Mouse (Mus musculus): ENCODE results near the gene Gm11444. TPM values are rescaled to one million over a fixed set of nuclear protein-coding genes. Genes with fewer than 3 reads are reported as not detected.

Gene Gm11444
- polyA plus RNA-seq, 1 experiment, result not detected

GRCm38 (mm10) chr11:85876059-85876788, 26.1 kb upstream of the Gm11444 start:
- WGBS, result 78% methylated on average over 24 of the region's 24 CpGs
- Histone ChIP-seq H3K4me3 (replicated peaks; ENCODE audit: extremely low read depth, low read depth, low read length) (no peak overlapping the region), H3K4me1 (ENCODE audit: control insufficient read depth, insufficient read depth, low read length) (no peaks in the 10 kb centered on the region)
- no peak for DNase-seq
- TF ChIP-seq CTCF (IDR thresholded peaks at IDR 0.05; ENCODE audit: insufficient read depth, low read length) (no peak), POLR2A (IDR thresholded peaks at IDR 0.05; ENCODE audit: borderline replicate concordance, extremely low read depth, low read depth, low read length) (no peak)

DNA sequence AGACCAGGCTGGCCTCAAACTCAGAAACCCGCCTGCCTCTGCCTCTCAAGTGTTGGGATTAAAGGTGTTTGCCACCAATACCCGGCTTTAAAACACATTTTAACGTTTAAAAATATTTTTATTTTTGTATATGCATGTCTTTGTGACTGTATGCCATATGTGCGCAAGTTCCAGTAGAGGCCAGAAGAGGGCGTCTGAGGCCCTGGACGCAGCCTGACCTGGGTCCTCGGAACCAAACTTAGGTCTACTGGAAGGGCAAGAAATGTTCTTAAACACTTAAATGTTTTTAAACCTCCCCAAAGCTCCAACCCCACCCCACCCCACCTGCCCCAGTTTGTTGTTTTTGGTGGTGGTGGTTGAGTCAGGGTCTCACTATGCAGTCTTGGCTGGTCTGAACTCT, 14.2 kb upstream of the Gm11444 start:
- TF ChIP-seq CTCF (IDR thresholded peaks at IDR 0.05; ENCODE audit: insufficient read depth, low read length) (peak; percentile 34; the same call in 1 of the 2 replicates), POLR2A (IDR thresholded peaks at IDR 0.05; ENCODE audit: borderline replicate concordance, extremely low read depth, low read depth, low read length) (no peak)
- Histone ChIP-seq H3K4me3 (replicated peaks; ENCODE audit: extremely low read depth, low read depth, low read length) (no peak overlapping the region), H3K4me1 (ENCODE audit: control insufficient read depth, insufficient read depth, low read length) (no peaks in the 10 kb centered on the region)
- 42% methylated on average over 7 of the region's 7 CpGs for WGBS
- DNase-seq, result no peak

- 42% methylated on average over 6 of the region's 6 CpGs for WGBS
- TF ChIP-seq CTCF (IDR thresholded peaks at IDR 0.05; ENCODE audit: insufficient read depth, low read length), result no peak
- TF ChIP-seq POLR2A (IDR thresholded peaks at IDR 0.05; ENCODE audit: borderline replicate concordance, extremely low read depth, low read depth, low read length), result no peak
- no peaks in the 10 kb centered on the region for H3K4me1 ChIP-seq (ENCODE audit: control insufficient read depth, insufficient read depth, low read length)
- no peak overlapping the region for H3K4me3 ChIP-seq (replicated peaks; ENCODE audit: extremely low read depth, low read depth, low read length)
- DNase-seq, result no peak
Observed at GRCm38 (mm10) chr11:85857997-85858698, 8.0 kb upstream of the Gm11444 start.

- DNase-seq, result no peak
- 34% methylated on average over 6 of the region's 6 CpGs for WGBS
- 0 out of 2 replicates have a peak, but pooled peaks have one; percentile 13 for TF ChIP-seq POLR2A (IDR thresholded peaks at IDR 0.05; ENCODE audit: borderline replicate concordance, extremely low read depth, low read depth, low read length)
- TF ChIP-seq CTCF (IDR thresholded peaks at IDR 0.05; ENCODE audit: insufficient read depth, low read length), result 0 out of 2 replicates have a peak, but pooled peaks have one; percentile 25
- Histone ChIP-seq H3K4me3 (replicated peaks; ENCODE audit: extremely low read depth, low read depth, low read length) (no peak overlapping the region), H3K4me1 (ENCODE audit: control insufficient read depth, insufficient read depth, low read length) (peaks cover 4% of the 10 kb centered on the region; the same call in 1 of the 2 replicates)
Observed at GRCm38 (mm10) chr11:85850758-85851157, 625 bp upstream of the Gm11444 start.

GRCm38 (mm10) chr11:85849037-85849436, 1.1 kb downstream of the Gm11444 start:
- DNase-seq, result peak; percentile 55
- H3K4me3 ChIP-seq (replicated peaks; ENCODE audit: extremely low read depth, low read depth, low read length), result no peak overlapping the region
- 7% methylated on average over 21 of the region's 21 CpGs for WGBS

GRCm38 (mm10) chr11:85846509-85846908, 3.6 kb downstream of the Gm11444 start:
- TF ChIP-seq POLR2A (IDR thresholded peaks at IDR 0.05; ENCODE audit: borderline replicate concordance, extremely low read depth, low read depth, low read length) (peak; percentile 45; the same call in 1 of the 2 replicates), CTCF (IDR thresholded peaks at IDR 0.05; ENCODE audit: insufficient read depth, low read length) (no peak)
- Histone ChIP-seq H3K4me1 (ENCODE audit: control insufficient read depth, insufficient read depth, low read length) (peaks cover 8% of the 10 kb centered on the region; the same call in 1 of the 2 replicates), H3K4me3 (replicated peaks; ENCODE audit: extremely low read depth, low read depth, low read length) (no peak overlapping the region)
- DNase-seq, result peak; percentile 48
- WGBS, result 34% methylated on average over 4 of the region's 4 CpGs

More at GRCm38 (mm10) chr11:85849037-85849436, 1.1 kb downstream of the Gm11444 start:
- TF ChIP-seq POLR2A (IDR thresholded peaks at IDR 0.05; ENCODE audit: borderline replicate concordance, extremely low read depth, low read depth, low read length) (no peak), CTCF (IDR thresholded peaks at IDR 0.05; ENCODE audit: insufficient read depth, low read length) (peak; percentile 90)
- peaks cover 4% of the 10 kb centered on the region; the same call in 1 of the 2 replicates for H3K4me1 ChIP-seq (ENCODE audit: control insufficient read depth, insufficient read depth, low read length)

DNA sequence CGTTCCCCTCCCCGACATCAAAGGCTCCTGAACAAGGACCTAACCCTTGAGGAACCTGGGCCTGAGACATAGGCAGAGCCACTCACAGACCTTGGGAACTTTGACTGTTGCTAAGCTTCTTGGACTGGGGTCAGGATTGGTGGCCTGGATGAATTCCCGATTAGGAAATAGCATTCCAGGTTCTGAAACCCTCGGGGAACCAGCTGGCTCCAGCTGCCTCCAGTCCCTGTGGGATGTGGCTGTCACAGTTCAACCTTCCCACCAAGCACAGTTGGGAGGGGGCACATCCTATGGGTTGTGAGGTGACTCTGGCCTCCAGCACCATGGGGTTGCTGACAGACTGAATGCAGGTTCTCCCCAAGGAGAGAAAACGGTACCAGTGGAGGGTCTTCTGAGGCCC, 4.2 kb downstream of the Gm11444 start:
- DNase-seq, result no peak
- Histone ChIP-seq H3K4me3 (replicated peaks; ENCODE audit: extremely low read depth, low read depth, low read length) (no peak overlapping the region), H3K4me1 (ENCODE audit: control insufficient read depth, insufficient read depth, low read length) (peaks cover 8% of the 10 kb centered on the region; the same call in 1 of the 2 replicates)
- no peak for TF ChIP-seq POLR2A (IDR thresholded peaks at IDR 0.05; ENCODE audit: borderline replicate concordance, extremely low read depth, low read depth, low read length)
- TF ChIP-seq CTCF (IDR thresholded peaks at IDR 0.05; ENCODE audit: insufficient read depth, low read length), result no peak
- 52% methylated on average over 5 of the region's 5 CpGs for WGBS

DNA sequence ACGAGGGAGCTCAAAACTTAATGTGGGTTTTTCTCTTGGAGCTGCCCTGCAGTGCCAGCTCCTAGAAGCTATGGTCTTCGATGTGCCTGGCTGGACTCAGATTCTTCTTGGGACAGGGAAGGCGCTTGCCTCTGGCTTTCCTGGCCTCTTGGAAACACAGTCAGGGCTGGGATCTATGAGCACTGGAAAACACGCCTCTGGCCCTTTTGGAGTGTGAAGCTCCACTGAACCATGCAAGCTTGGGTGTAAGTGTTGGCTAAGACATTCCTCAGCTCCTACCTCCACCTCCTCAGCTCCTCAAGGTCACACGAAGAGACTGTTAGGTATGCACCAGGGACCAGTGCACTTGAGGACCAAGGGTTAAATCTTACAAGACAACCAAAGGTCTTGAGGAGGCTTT, 5.2 kb downstream of the Gm11444 start:
- no peak for DNase-seq
- no peak overlapping the region for H3K4me3 ChIP-seq (replicated peaks; ENCODE audit: extremely low read depth, low read depth, low read length)
- TF ChIP-seq CTCF (IDR thresholded peaks at IDR 0.05; ENCODE audit: insufficient read depth, low read length) (no peak), POLR2A (IDR thresholded peaks at IDR 0.05; ENCODE audit: borderline replicate concordance, extremely low read depth, low read depth, low read length) (no peak)
- peaks cover 8% of the 10 kb centered on the region; the same call in 1 of the 2 replicates for H3K4me1 ChIP-seq (ENCODE audit: control insufficient read depth, insufficient read depth, low read length)
- WGBS, result 43% methylated on average over 5 of the region's 5 CpGs

DNA sequence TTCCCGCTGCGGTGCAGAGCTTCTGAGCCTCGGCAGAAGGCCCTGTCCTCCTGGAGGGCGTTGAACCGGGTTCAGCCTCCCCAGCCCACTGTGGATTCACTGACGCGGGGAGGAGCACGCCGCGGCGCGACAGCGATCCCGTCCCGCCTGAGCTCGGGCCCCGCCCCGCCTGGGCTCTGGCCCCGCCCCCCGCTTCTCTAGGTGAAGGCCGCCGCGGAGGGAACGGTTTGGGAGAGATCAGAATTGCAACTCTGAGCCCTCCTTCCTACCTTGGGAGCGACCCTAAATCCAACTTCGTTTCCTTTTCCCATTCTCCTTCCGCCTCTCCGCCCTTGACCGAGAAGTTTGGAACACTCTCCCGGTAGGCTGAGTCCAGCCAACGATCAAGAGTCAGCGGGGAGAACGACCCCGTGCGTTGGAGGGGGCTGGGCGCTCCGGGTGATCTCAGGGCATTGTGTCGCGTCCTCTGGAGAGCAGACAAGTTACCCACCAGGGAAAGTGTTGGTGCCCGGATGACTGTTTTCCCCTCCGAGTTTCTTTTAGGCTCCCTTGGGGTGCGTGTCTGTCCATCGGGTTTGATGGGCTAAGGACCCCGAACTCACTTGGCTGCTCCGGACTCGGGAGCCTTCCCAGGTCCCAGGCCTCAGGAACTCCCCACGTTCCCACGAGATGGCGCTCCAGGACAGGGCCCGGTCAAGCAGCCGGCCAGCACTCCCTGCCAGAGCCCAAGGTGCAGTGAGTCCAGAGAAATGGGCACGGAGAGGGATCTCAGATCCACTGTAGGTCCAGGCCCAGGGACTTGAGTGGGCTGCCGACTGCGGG, 5.8 kb downstream of the Gm11444 start:
- under 1% methylated on average over 54 of the region's 54 CpGs for WGBS
- Histone ChIP-seq H3K4me3 (replicated peaks; ENCODE audit: extremely low read depth, low read depth, low read length) (peak overlapping the region; percentile 64), H3K4me1 (ENCODE audit: control insufficient read depth, insufficient read depth, low read length) (peaks cover 8% of the 10 kb centered on the region; the same call in 1 of the 2 replicates)
- TF ChIP-seq POLR2A (IDR thresholded peaks at IDR 0.05; ENCODE audit: borderline replicate concordance, extremely low read depth, low read depth, low read length) (peak; percentile 88; the same call in 1 of the 2 replicates), CTCF (IDR thresholded peaks at IDR 0.05; ENCODE audit: insufficient read depth, low read length) (peak; percentile 66)
- DNase-seq, result peak; percentile 90

All from lung, adult 2 months (tissue).